Mouse (Mus musculus) R1 (cell line): ENCODE measurements at regions not wholly inside any gene's neighbourhood (a gene's known extent, or its start where the extent isn't known, plus 50 kb on each side); places are given as distances from the start of the nearest gene placed in this dataset.

ENCODE experiments used
- DNase-seq: peaks from one replicate; pipeline ENCODE4 v3.0.0-alpha.2; 2018; ENCODE audit warnings: low read depth, low spot score

GRCm38 (mm10) chr14:111971857-111972256 is 297.0 kb downstream of the Slitrk5 start:
- DNase-seq, result peak; percentile 28

GRCm38 (mm10) chr14:111995809-111996458 is 321.0 kb downstream of the Slitrk5 start:
- no peak for DNase-seq

- no peak for DNase-seq
Observed at GRCm38 (mm10) chr14:112002146-112002545, 327.2 kb downstream of the Slitrk5 start.

GRCm38 (mm10) chr14:112002881-112003280 is 328.0 kb downstream of the Slitrk5 start:
- no peak for DNase-seq

- DNase-seq, result no peak
Observed at GRCm38 (mm10) chr14:112008651-112009050, 333.8 kb downstream of the Slitrk5 start.

- no peak for DNase-seq
Observed at GRCm38 (mm10) chr14:112029331-112029730, 354.4 kb downstream of the Slitrk5 start.

GRCm38 (mm10) chr14:112075071-112075470 is 400.2 kb downstream of the Slitrk5 start:
- DNase-seq, result no peak
